Mouse (Mus musculus): ENCODE measurements at regions not wholly inside any gene's neighbourhood (a gene's known extent, or its start where the extent isn't known, plus 50 kb on each side); places are given as distances from the start of the nearest gene placed in this dataset.

GRCm38 (mm10) chr11:52521879-52522278 is 125.7 kb downstream of the 9530068E07Rik start:
- TF ChIP-seq CTCF (IDR thresholded peaks at IDR 0.05; ENCODE audit: low read depth) (peak; percentile 48), EP300 (IDR thresholded peaks at IDR 0.05; ENCODE audit: low read depth) (no peak)

Data from liver, postnatal 0 days (tissue).